Mouse (Mus musculus) brain, adult 10 weeks (tissue): ENCODE measurements around the gene Plekhh1. TPM values are rescaled to one million over a fixed set of nuclear protein-coding genes. Genes with fewer than 3 reads are reported as not detected.

Source experiments
- polyA plus RNA-seq: library from polyadenylated mRNA; stranded (reverse); fragments of 350-450 nt; fragmentation: Illumina TruSeq; extraction: RNeasy Lipid Tissue Mini Kit (QIAGEN cat#74804); gene quantifications from one replicate; pipeline ENCODE4 v1.2.3, GENCODE M21; 2015; ENCODE audit warnings: low read depth, low replicate concordance

Gene Plekhh1
- 22.3 TPM for polyA plus RNA-seq

GRCm38 (mm10) chr12:79028911-79029861 lies at the start of gene Plekhh1:
Plekhh1 (plus strand) TSS chr12:79029163.

GRCm38 (mm10) chr12:79007126-79007753 lies 21.7 kb upstream of the Plekhh1 start, which contains the start of gene Tmem229b:
Tmem229b (minus strand) TSS chr12:79007627.

DNA sequence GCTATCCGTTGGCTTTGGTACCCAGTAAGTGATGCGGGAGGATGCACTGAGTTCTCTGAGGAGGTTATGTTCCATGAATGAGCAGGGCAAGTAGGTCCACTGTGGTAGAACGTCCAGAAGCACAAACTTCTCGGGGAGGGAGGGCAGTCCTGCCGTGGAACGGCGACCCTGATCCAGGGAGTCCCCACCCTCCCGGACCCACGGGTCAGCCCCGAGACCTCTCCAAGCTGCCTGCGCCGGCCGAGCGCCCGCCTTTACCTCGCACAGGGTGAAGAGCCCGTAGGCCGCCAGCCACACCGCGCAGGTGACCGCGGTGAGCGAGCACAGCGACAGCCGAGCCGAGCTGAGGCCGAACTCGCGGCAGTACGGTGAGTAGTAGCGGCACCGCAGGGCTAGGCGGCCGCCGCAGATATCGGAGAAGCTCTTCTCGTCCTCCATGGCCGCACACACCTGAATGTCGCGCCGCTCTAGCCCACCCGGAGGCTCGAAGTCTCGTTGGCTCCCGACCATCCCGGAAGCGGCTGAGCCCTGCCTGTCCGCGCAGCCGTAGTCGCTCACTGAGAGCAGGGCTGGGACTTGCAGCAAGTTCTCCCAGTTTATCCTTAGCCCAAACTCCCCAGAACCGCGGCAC lies 60.3 kb downstream of the Plekhh1 start, which contains the start of gene Pigh:
Pigh (minus strand) TSS at position 470 of the 631 bp plus-strand sequence.

GRCm38 (mm10) chr12:79130299-79131177 lies 101.6 kb downstream of the Plekhh1 start, which contains the start of gene Arg2:
Arg2 (plus strand) TSS chr12:79130777.

Other genes starting within 250 kb of the Plekhh1 start
- gene Atp6v1d, start 167.5 kb upstream of the Plekhh1 start, polyA plus RNA-seq, result 326 TPM
- 65.6 TPM for gene Eif2s1, start 167.3 kb upstream of the Plekhh1 start, polyA plus RNA-seq
- not detected for gene Plek2, start 122.2 kb upstream of the Plekhh1 start, polyA plus RNA-seq
- gene Tmem229b, start 21.5 kb upstream of the Plekhh1 start, polyA plus RNA-seq, result 25.4 TPM
- 14.8 TPM for gene Pigh, start 60.5 kb downstream of the Plekhh1 start, polyA plus RNA-seq
- gene Arg2, start 101.6 kb downstream of the Plekhh1 start, polyA plus RNA-seq, result 6.6 TPM
- 318 TPM for gene Vti1b, start 143.5 kb downstream of the Plekhh1 start, polyA plus RNA-seq
- 29.8 TPM for gene Rdh11, start 163.1 kb downstream of the Plekhh1 start, polyA plus RNA-seq
- gene Rdh12, start 179.8 kb downstream of the Plekhh1 start, polyA plus RNA-seq, result 3.0 TPM